In the genomic region with DNA sequence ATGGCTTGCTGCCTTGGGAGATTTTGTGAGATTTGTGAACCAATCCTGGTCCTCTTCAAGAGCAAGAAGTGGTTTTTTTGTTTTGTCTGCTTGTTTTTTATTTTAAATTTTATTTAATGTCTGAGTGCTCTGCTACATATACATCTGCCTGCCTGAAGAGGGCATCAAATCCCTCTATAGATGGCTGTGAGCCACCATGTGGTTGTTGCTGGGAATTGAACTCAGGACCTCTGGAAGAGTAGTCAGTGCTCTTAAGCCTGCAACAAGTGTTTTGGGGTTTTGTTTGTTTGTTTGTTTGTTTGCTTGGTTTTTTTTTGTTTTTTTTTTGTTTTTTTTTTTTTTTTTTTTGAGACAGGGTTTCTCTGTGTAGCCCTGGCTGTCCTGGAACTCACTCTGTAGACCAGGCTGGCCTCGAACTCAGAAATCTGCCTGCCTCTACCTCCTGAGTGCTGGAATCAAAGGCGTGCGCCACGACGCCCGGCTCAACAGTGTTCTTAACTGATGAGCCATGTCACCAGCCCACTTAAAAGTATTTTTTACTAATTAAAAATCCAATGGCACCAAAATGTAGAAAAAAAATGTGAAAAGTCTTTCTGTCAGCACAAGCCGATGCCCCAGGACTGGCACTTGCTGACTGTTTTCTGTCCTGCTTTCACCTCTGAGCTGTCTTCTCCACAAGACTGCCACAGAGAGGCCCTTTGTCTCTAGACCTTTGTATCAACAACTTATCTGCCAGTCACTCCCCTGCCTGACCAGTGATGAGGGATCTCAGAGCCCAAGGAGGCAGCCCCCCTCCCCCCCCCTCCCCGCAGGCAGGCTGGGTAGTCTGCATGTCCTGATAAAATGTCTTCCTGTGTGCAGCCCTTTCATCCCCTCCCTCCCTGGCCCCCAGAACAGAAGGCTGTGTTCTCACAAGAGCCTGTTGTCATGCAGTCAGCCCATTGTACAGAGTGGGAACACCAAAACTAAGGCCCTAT, we compare ENCODE assay signal across 1 mouse cellular context.
A peak's percentile ranks its signal among the peaks of the same experiment; 100 is the strongest.
TF ChIP-seq lines count a peak whose summit lies in the region.

No protein-coding gene starts in this region.

TF ChIP-seq in MEL, 35 proteins besides CTCF, POLR2A, EP300 and RAD21:
- TF ChIP-seq ZNF384 (IDR thresholded peaks at IDR 0.05; ENCODE audit: low read depth, low read length), result peak; percentile 57
- no peak for TF ChIP-seq ZMIZ1 (IDR thresholded peaks at IDR 0.05; ENCODE audit: low read depth, low read length)
- TF ChIP-seq POLR2AphosphoS5 (IDR thresholded peaks at IDR 0.05; ENCODE audit: borderline replicate concordance, low read depth, low read length), result no peak
- TF ChIP-seq ELF1 (IDR thresholded peaks at IDR 0.05; ENCODE audit: low read depth, low read length), result no peak
- TF ChIP-seq MAZ (IDR thresholded peaks at IDR 0.05; ENCODE audit: low read depth, low read length), result peak; percentile 93; the same call in 1 of the 2 replicates
- no peak for TF ChIP-seq USF2 (IDR thresholded peaks at IDR 0.05; ENCODE audit: borderline replicate concordance in 1 of 2, insufficient read depth in 1 of 2, low read depth in 1 of 2, low read length in 2 of 2)
- TF ChIP-seq USF1 (IDR thresholded peaks at IDR 0.05; ENCODE audit: low read depth, low read length), result no peak
- TF ChIP-seq SIN3A (IDR thresholded peaks at IDR 0.05; ENCODE audit: low read length), result no peak
- TF ChIP-seq RCOR1 (IDR thresholded peaks at IDR 0.05; ENCODE audit: low read depth, low read length), result peak; percentile 43
- peak; percentile 62 for TF ChIP-seq SMC3 (IDR thresholded peaks at IDR 0.05; ENCODE audit: low read depth, low read length)
- TF ChIP-seq MAFK (IDR thresholded peaks at IDR 0.05; ENCODE audit: borderline replicate concordance, low read depth, low read length), result no peak
- TF ChIP-seq MAX (IDR thresholded peaks at IDR 0.05; ENCODE audit: low read length), result no peak
- no peak for TF ChIP-seq MEF2A (IDR thresholded peaks at IDR 0.05; ENCODE audit: extremely low read depth, insufficient replicate concordance, low read depth, low read length, poor library complexity, severe bottlenecking)
- no peak for TF ChIP-seq BHLHE40 (IDR thresholded peaks at IDR 0.05; ENCODE audit: borderline replicate concordance, low read depth, low read length)
- TF ChIP-seq MYB (IDR thresholded peaks at IDR 0.05; ENCODE audit: low read depth, low read length), result no peak
- no peak for TF ChIP-seq GABPA (IDR thresholded peaks at IDR 0.05; ENCODE audit: low read depth, low read length)
- no peak for TF ChIP-seq NELFE (IDR thresholded peaks at IDR 0.05; ENCODE audit: low read depth, low read length)
- peak; percentile 5; the same call in 1 of the 2 replicates for TF ChIP-seq GATA1 (IDR thresholded peaks at IDR 0.05; ENCODE audit: low read depth, low read length)
- no peak for TF ChIP-seq ZKSCAN1 (IDR thresholded peaks at IDR 0.05; ENCODE audit: low read depth, low read length)
- TF ChIP-seq MYC (IDR thresholded peaks at IDR 0.05; ENCODE audit: low read depth, low read length), result peak; percentile 63; the same call in 1 of the 2 replicates
- no peak for TF ChIP-seq JUND (IDR thresholded peaks at IDR 0.05; ENCODE audit: low read depth, low read length)
- peak; percentile 29; the same call in 1 of the 2 replicates for TF ChIP-seq ETS1 (IDR thresholded peaks at IDR 0.05; ENCODE audit: low read depth, low read length)
- TF ChIP-seq MXI1 (IDR thresholded peaks at IDR 0.05; ENCODE audit: low read depth, low read length), result no peak
- TF ChIP-seq ZC3H11A (IDR thresholded peaks at IDR 0.05; ENCODE audit: low read depth, low read length), result 0 out of 2 replicates have a peak, but pooled peaks have one; percentile 17
- no peak for TF ChIP-seq KAT2A (conservative IDR thresholded peaks at IDR 0.05; ENCODE audit: low read depth, low read length)
- peak; percentile 69 for TF ChIP-seq TCF12 (IDR thresholded peaks at IDR 0.05; ENCODE audit: low read depth, low read length)
- no peak for TF ChIP-seq POLR2AphosphoS2 (IDR thresholded peaks at IDR 0.05; ENCODE audit: low read length)
- TF ChIP-seq HCFC1 (IDR thresholded peaks at IDR 0.05; ENCODE audit: low read depth, low read length), result 0 out of 2 replicates have a peak, but pooled peaks have one; percentile 28
- TF ChIP-seq E2F4 (IDR thresholded peaks at IDR 0.05; ENCODE audit: borderline replicate concordance, low read depth, low read length), result no peak
- no peak for TF ChIP-seq NRF1 (IDR thresholded peaks at IDR 0.05; ENCODE audit: insufficient read depth, low read depth, low read length, poor library complexity, severe bottlenecking)
- no peak for TF ChIP-seq CHD2 (IDR thresholded peaks at IDR 0.05; ENCODE audit: low read length)
- TF ChIP-seq TBP (IDR thresholded peaks at IDR 0.05; ENCODE audit: low read depth, low read length), result peak; percentile 90
- TF ChIP-seq TAL1 (IDR thresholded peaks at IDR 0.05; ENCODE audit: low read length), result peak; percentile 54
- no peak for TF ChIP-seq UBTF (IDR thresholded peaks at IDR 0.05; ENCODE audit: borderline replicate concordance, insufficient read depth, low read depth, low read length)
- no peak for TF ChIP-seq CHD1 (IDR thresholded peaks at IDR 0.05; ENCODE audit: low read depth, low read length)
